Mouse (Mus musculus) forebrain, embryonic 16.5 days (tissue): ENCODE results near the gene Rnf166. TPM values are rescaled to one million over a fixed set of nuclear protein-coding genes. Genes with fewer than 3 reads are reported as not detected.

Experiments
- ATAC-seq: fragments of 200-750 bp; cut with Nextera tagmentation; 2 replicates; pipeline ENCODE4 v1.8.0; 2017; ENCODE audit warnings: mild to moderate bottlenecking, moderate library complexity
- H3K27ac ChIP-seq: fragments of 300-500 bp; sonication (generic); 2 replicates; pipeline ENCODE4 v1.5.1; 2014; ENCODE audit warnings: low read length, control low read depth
- H3K27me3 ChIP-seq: fragments of 300-500 bp; sonication (generic); replicated peaks from 2 replicates; pipeline ENCODE4 v1.6.1; 2014; ENCODE audit warnings: low read length; ENCODE audit not compliant: control insufficient read depth, insufficient read depth
- H3K36me3 ChIP-seq: fragments of 300-500 bp; sonication (generic); 2 replicates; pipeline ENCODE4 v1.6.1; 2014; ENCODE audit not compliant: control insufficient read depth, insufficient read depth
- H3K4me1 ChIP-seq: fragments of 300-500 bp; sonication (generic); replicated peaks from 2 replicates; pipeline ENCODE4 v1.6.1; 2014; ENCODE audit warnings: low read length; ENCODE audit not compliant: control insufficient read depth, insufficient read depth
- H3K4me2 ChIP-seq: fragments of 300-500 bp; sonication (generic); 2 replicates; pipeline ENCODE4 v1.6.1; 2014; ENCODE audit warnings: mild to moderate bottlenecking, low read length, control low read depth
- H3K4me3 ChIP-seq: fragments of 300-500 bp; sonication (generic); replicated peaks from 2 replicates; pipeline ENCODE4 v1.5.1; 2014; ENCODE audit warnings: mild to moderate bottlenecking, low read length, control low read depth
- H3K9ac ChIP-seq: fragments of 300-500 bp; sonication (generic); replicated peaks from 2 replicates; pipeline ENCODE4 v1.6.1; 2014; ENCODE audit warnings: low read depth, low read length, control low read depth
- H3K9me3 ChIP-seq: fragments of 300-500 bp; sonication (generic); 2 replicates; pipeline ENCODE4 v1.6.1; 2016; ENCODE audit warnings: low read length; ENCODE audit not compliant: control insufficient read depth
- WGBS: fragments of 180-500 bp; shearing (Covaris S2); extraction: QIAGEN DNeasy Blood & Tissue Kit; methylation state at CpG from one replicate; pipeline ENCODE4 v1.1.7; 2014; 5-methylcytosine and 5-hydroxymethylcytosine counted together
- polyA plus RNA-seq: library from polyadenylated mRNA; unstranded; fragments of >200 nt; fragmentation: Nextera tagmentation; extraction: Ambion mirVana; gene quantifications from 2 replicates; pipeline ENCODE4 v1.2.1, GENCODE M21; 2015

Gene Rnf166
- polyA plus RNA-seq, 1 experiment from 2014 or later, result 41.8 TPM

GRCm38 (mm10) chr8:122474951-122475560, 808 bp downstream of the Rnf166 start:
- Histone ChIP-seq H3K36me3 (peaks cover 7% of the 10 kb centered on the region; the same call in 1 of the 2 replicates), H3K4me2 (peak overlapping the region; percentile 94), H3K4me3 (peak overlapping the region; percentile 86), H3K27me3 (no peaks in the 10 kb centered on the region), H3K9me3 (no peaks in the 10 kb centered on the region), H3K4me1 (peaks cover 22% of the 10 kb centered on the region), H3K27ac (no peak overlapping the region), H3K9ac (peak overlapping the region; percentile 94)
- WGBS, result 13% methylated on average over 16 of the region's 16 CpGs
- no peak for ATAC-seq

GRCm38 (mm10) chr8:122473911-122474421, 1.9 kb downstream of the Rnf166 start:
- H3K4me3 ChIP-seq, result no peak overlapping the region
- peaks cover 22% of the 10 kb centered on the region for H3K4me1 ChIP-seq
- no peaks in the 10 kb centered on the region; the same call in 1 of the 2 replicates for H3K36me3 ChIP-seq
- ATAC-seq, result no peak
- H3K27me3 ChIP-seq, result no peaks in the 10 kb centered on the region
- 93% methylated on average over 8 of the region's 8 CpGs for WGBS
- no peak overlapping the region for H3K27ac ChIP-seq
- no peak overlapping the region for H3K9ac ChIP-seq
- no peak overlapping the region for H3K4me2 ChIP-seq
- no peaks in the 10 kb centered on the region for H3K9me3 ChIP-seq

GRCm38 (mm10) chr8:122470691-122471090, 5.2 kb downstream of the Rnf166 start:
- Histone ChIP-seq H3K4me1 (peaks cover 12% of the 10 kb centered on the region), H3K4me2 (no peak overlapping the region), H3K27ac (no peak overlapping the region), H3K36me3 (peaks cover 2% of the 10 kb centered on the region; the same call in 1 of the 2 replicates), H3K9ac (no peak overlapping the region), H3K27me3 (no peaks in the 10 kb centered on the region), H3K4me3 (no peak overlapping the region), H3K9me3 (no peaks in the 10 kb centered on the region)
- 85% methylated on average over 5 of the region's 5 CpGs for WGBS
- ATAC-seq, result no peak

- ATAC-seq, result no peak
- Histone ChIP-seq H3K9ac (no peak overlapping the region), H3K36me3 (peaks cover 5% of the 10 kb centered on the region; the same call in 1 of the 2 replicates), H3K4me1 (peaks cover 9% of the 10 kb centered on the region), H3K9me3 (no peaks in the 10 kb centered on the region), H3K27me3 (no peaks in the 10 kb centered on the region), H3K4me3 (no peak overlapping the region), H3K4me2 (no peak overlapping the region), H3K27ac (no peak overlapping the region)
- WGBS, result 88% methylated on average over 10 of the region's 10 CpGs
These were observed 5.9 kb downstream of the Rnf166 start for GRCm38 (mm10) chr8:122469965-122470364.

- Histone ChIP-seq H3K27me3 (no peaks in the 10 kb centered on the region), H3K4me1 (peaks cover 3% of the 10 kb centered on the region), H3K9me3 (no peaks in the 10 kb centered on the region), H3K27ac (no peak overlapping the region), H3K4me3 (no peak overlapping the region), H3K36me3 (peaks cover 5% of the 10 kb centered on the region; the same call in 1 of the 2 replicates), H3K9ac (no peak overlapping the region), H3K4me2 (no peak overlapping the region)
- ATAC-seq, result no peak
- 85% methylated on average over 6 of the region's 6 CpGs for WGBS
These were observed 6.5 kb downstream of the Rnf166 start for GRCm38 (mm10) chr8:122469407-122469806.

GRCm38 (mm10) chr8:122467816-122468215, 8.0 kb downstream of the Rnf166 start:
- H3K27me3 ChIP-seq, result no peaks in the 10 kb centered on the region
- H3K4me2 ChIP-seq, result no peak overlapping the region
- 92% methylated on average over 13 of the region's 13 CpGs for WGBS
- peaks cover 5% of the 10 kb centered on the region; the same call in 1 of the 2 replicates for H3K36me3 ChIP-seq
- H3K9me3 ChIP-seq, result no peaks in the 10 kb centered on the region
- no peaks in the 10 kb centered on the region for H3K4me1 ChIP-seq
- no peak overlapping the region for H3K27ac ChIP-seq
- H3K9ac ChIP-seq, result no peak overlapping the region
- H3K4me3 ChIP-seq, result no peak overlapping the region
- no peak for ATAC-seq

- Histone ChIP-seq H3K36me3 (peaks cover 5% of the 10 kb centered on the region; the same call in 1 of the 2 replicates), H3K27ac (no peak overlapping the region), H3K4me1 (peaks cover 7% of the 10 kb centered on the region), H3K27me3 (peaks cover 28% of the 10 kb centered on the region), H3K4me2 (no peak overlapping the region), H3K4me3 (no peak overlapping the region), H3K9me3 (no peaks in the 10 kb centered on the region), H3K9ac (no peak overlapping the region)
- no peak for ATAC-seq
- WGBS, result 81% methylated on average over 7 of the region's 7 CpGs
These were observed 10.9 kb downstream of the Rnf166 start for GRCm38 (mm10) chr8:122464985-122465384.

GRCm38 (mm10) chr8:122463651-122464640, 11.9 kb downstream of the Rnf166 start:
- peaks cover 35% of the 10 kb centered on the region for H3K27me3 ChIP-seq
- WGBS, result 68% methylated on average over 12 of the region's 12 CpGs
- H3K36me3 ChIP-seq, result peaks cover 5% of the 10 kb centered on the region; the same call in 1 of the 2 replicates

GRCm38 (mm10) chr8:122462510-122462909, 13.4 kb downstream of the Rnf166 start:
- peaks cover 5% of the 10 kb centered on the region; the same call in 1 of the 2 replicates for H3K36me3 ChIP-seq
- H3K4me3 ChIP-seq, result no peak overlapping the region
- no peak overlapping the region for H3K27ac ChIP-seq
- H3K9me3 ChIP-seq, result no peaks in the 10 kb centered on the region
- H3K4me2 ChIP-seq, result no peak overlapping the region
- peaks cover 7% of the 10 kb centered on the region for H3K4me1 ChIP-seq
- WGBS, result 72% methylated on average over 8 of the region's 8 CpGs
- no peak overlapping the region for H3K9ac ChIP-seq
- peaks cover 39% of the 10 kb centered on the region for H3K27me3 ChIP-seq
- no peak for ATAC-seq

More at GRCm38 (mm10) chr8:122463651-122464640, 11.9 kb downstream of the Rnf166 start:
- no peak for ATAC-seq
- H3K9me3 ChIP-seq, result no peaks in the 10 kb centered on the region
- peaks cover 7% of the 10 kb centered on the region for H3K4me1 ChIP-seq
- H3K27ac ChIP-seq, result no peak overlapping the region
- no peak overlapping the region for H3K4me2 ChIP-seq
- no peak overlapping the region for H3K9ac ChIP-seq
- no peak overlapping the region for H3K4me3 ChIP-seq
